Mouse (Mus musculus) adrenal gland, postnatal 14 days (tissue): ENCODE measurements around the gene Sphk1. TPM values are rescaled to one million over a fixed set of nuclear protein-coding genes. Genes with fewer than 3 reads are reported as not detected.

Experiments
- DNase-seq: peaks from one replicate; pipeline ENCODE4 v3.0.0; 2021; ENCODE audit warnings: mixed read lengths
- total RNA-seq: library from RNA; stranded (reverse); gene quantifications from 2 replicates; pipeline ENCODE4 v1.2.3, GENCODE M21; 2021

The Sphk1 gene
- total RNA-seq, 1 experiment from 2014 or later = 2.3 TPM

DNA sequence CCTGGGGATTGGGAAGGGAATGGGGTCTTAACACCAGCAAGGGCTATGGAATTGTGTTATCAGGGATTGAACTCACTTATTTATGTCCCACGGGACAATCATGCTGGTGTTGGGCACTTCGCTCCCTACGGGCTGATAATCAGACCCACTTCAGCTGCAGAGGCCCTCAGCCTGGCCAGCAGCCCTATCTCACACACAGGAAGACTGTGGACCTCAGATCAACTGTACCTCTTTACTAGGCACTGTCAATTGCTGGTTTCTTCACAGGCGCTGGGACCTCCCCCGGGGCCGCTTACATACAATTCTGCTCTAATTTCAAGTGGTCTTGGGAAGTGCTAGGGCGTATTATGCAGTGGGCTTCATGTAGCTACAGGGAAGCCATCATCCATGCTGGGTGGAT is 6.0 kb downstream of the Sphk1 start:
- DNase-seq = no peak

- DNase-seq = no peak
Measured at GRCm38 (mm10) chr11:116537388-116537787, 6.7 kb downstream of the Sphk1 start.

- DNase-seq = no peak
Measured at GRCm38 (mm10) chr11:116538142-116538735, 7.5 kb downstream of the Sphk1 start.

- no peak for DNase-seq
Measured at GRCm38 (mm10) chr11:116541183-116541582, 10.5 kb downstream of the Sphk1 start.

- peak; percentile 58 for DNase-seq
Measured at GRCm38 (mm10) chr11:116543110-116543509, 12.4 kb downstream of the Sphk1 start.

DNA sequence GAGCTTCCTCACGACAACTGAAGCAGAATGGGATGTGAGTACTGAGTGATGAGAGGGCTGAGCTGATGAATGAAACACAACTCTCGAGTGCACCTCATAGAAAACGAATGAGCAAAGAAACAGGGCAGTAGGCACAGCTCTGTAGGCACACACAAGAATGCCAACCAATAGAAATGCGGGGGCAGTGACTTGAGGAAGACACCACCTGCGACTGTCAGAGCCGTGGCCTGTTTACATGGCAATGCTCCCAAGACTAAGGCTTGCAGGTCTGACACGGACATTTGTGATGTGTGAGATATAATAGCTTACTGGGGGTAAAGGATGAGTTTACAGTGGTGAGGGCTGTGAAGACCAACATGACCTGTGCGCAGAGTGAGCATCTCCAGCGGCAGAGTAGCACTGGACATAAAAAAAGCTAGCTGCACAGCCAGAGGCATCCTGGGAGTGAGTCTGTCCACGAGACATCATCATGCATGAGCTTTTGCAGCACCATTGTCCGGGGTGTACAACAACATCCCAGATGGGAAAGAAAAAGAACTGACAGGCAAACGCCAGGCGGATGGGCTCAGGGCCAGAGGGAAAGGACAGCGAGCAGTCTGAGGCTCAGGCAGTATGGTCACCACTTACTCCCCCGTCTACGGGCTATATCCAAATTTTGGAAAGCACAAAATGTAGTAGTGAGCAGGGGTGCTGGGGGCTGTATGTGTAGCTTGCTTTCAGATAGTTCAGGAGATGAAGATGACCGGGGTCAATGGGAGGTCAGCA is 16.8 kb downstream of the Sphk1 start:
- no peak for DNase-seq

- no peak for DNase-seq
Measured at GRCm38 (mm10) chr11:116548780-116549179, 18.1 kb downstream of the Sphk1 start.

DNA sequence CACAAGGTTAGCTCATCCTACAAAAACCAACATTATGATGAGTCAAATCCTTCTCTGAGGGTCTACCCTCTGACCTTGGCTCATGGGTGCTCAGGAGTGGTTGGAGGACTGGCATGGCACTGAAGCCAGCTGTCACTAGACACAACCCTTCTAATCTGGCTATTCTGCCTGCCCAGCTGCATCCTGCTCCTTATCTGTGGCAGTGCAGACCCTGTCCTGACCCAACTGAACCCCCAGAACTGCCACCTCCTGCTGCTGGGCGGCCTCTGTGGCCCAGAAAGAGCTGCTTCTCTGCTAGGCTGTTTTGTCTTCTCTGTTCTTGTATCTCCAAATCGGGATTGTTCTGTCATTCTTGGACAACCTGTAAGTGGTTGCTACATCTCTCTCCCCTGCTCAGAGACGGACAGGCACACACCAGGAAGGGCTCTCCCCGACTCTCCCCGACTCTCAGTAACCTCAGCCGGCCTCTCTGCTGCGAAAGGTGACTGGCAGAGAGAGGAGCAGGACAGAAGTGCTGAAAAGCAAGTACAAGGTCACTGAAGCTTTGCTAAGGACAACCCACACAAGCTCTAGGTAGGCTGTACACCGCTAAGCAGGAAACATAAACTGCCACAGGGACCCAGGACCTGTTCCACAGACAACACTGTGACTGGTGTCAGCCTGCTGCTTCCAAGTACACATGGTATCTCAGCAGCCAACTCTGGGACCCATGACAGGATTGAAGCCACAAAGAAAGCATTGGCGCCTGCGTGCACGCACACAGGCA is 18.7 kb downstream of the Sphk1 start:
- DNase-seq = no peak

GRCm38 (mm10) chr11:116550748-116551147 is 20.0 kb downstream of the Sphk1 start:
- DNase-seq = peak; percentile 46

DNA sequence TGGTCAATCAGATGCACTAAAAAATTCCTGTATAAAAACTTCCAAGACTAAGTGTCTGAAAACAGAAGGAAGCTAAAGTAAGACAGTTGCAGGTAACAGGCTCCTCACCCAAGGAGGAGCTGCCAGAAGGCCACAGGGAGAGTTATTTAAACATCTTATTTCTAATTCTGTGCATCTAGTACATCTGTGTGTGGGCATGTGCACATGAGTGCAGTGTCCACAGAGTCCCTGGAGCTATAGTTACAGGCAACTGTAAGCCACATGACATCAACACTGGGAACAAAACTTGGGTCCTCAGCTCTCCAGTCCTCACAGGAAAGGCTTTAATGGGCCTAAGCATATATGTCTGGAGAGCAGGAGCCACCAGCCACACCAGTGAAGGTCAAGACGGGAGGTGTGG is 21.5 kb downstream of the Sphk1 start:
- DNase-seq = no peak

- DNase-seq = peak; percentile 60
Measured at GRCm38 (mm10) chr11:116554171-116554878, 23.6 kb downstream of the Sphk1 start.

DNA sequence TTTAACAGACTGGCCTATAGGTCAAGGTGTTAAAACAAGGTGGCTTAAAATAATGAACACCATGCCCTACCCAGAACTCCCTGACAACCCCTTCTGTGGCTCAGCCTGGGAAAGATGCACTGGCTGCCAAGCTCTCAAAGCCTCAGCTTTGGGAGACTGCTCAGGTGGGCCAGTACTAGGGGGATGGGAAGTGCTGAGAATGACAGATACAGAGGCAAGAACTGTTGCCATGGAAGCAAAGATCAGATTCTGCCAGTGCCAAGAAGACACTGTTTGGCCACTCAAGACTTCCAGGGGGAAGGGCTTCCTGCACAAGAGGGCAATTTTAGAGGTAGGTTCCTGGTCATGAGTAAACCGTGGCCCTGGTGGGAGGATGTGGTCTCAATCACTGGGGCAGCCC is 24.8 kb downstream of the Sphk1 start:
- DNase-seq = no peak

- DNase-seq = no peak
Measured at GRCm38 (mm10) chr11:116556308-116556707, 25.6 kb downstream of the Sphk1 start.

DNA sequence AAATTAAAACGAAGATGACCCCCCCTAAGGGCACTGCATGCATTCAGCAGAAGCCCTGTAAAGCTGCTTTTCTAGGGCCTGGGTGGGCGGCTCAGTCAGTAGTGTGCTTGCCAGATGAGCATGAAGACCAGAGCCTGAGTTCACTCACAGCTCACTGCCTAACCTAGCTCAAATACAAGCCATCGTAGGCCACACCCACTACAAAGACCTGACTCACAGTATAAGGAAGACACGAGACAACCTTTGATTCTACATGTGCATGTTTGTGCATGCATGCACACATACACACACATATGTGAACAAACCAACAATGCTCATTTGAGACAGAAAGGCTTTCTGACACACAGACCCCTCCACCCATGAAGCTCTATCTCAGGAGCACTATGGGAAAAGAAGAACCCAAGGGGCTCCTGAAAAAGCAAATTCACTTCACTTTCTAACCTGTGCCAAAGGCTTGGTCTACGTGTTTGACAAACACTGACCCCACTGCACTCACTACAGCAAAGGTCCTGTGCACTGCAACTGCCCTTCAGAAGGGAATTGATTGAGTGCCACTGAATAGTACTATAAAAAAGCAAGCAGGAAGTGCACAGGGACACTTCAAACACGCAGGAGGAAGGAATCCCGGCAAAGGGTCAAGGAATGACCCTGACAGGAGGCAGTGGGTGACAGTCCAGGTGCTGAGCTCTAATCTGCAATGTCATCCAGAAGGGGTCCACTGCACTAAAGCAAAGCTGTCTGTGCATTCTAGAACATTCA is 34.7 kb downstream of the Sphk1 start:
- DNase-seq = no peak

DNA sequence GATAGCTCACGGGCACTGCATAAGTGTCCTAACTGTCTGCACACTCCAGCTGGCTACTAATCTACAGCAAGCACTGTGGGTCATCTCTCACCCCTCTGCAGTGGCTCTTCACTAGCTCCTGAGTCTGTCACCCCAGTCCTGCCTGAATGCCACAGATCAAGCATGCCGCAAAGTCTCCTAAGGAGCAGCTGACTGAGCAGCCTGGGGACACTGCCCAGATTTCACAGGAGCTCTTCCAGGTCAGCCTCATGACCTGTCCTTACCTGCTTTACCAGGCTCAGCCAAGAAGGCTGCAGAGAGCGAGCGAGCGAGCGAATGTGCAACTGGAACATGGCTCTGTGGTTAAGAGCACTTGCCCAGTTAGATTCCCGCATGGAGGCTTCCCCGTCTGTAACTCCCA is 36.8 kb downstream of the Sphk1 start:
- no peak for DNase-seq

DNA sequence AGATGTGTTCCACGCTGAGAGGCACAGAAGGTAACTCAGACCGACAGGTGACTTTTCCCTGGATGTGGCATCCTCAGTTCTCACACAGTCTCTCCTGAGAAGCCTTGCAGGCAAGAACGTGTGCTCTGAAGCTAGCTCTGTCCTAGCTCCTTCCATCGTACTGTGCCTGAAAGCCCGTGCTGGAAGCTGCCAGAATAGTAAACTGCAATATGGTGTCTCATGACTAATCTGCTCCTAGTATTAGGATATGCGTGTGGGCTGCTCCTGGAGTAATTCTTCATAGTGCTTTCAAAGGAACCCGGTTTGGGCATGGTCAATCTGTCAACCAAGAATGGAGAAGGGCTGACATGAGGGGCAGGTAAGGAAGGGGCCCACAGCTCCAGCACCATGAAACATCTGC is 40.1 kb downstream of the Sphk1 start:
- DNase-seq = no peak

DNA sequence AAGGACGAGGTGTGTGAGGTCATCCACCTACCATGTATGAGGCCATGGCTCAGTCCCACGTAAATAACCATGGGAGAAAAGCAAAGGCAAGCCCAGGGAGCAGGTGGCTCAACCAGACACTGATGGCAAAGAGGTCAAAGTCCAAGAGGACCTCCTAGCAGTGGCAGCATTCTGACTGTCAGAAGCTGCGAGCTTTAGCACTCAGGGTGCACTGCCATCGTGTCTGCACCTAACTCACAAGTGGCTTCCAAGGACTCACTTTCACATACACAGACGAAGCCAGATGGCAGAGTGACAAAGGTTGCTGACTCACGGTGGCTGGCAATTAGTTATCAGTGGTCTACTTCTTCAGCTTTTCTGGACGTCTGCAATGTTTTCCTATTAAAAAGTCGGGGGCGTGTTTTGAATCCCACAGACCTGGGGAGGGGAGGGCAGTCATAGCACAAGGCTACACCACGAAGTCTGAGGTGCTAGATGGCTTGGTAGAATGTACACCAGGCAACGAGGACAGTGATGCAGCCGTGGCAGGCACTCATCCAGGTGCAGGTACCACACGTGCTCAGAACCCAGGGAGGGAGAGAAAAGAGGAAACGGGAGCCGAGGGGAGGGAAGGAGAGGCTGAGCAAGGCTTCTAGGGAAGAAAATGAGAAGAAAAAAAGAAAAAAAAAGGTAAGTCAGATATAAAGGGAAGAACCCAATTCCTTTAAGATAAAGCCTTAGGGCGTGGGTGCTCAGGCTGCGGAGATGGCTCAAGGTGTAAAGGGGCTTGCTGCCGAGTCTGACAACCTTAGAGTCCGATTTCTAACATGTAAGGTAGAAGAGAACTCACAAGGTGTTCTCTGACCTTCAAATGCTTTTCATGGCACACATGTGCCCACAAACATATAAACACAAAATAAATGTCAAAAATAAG is 41.3 kb downstream of the Sphk1 start:
- DNase-seq = peak; percentile 85

DNA sequence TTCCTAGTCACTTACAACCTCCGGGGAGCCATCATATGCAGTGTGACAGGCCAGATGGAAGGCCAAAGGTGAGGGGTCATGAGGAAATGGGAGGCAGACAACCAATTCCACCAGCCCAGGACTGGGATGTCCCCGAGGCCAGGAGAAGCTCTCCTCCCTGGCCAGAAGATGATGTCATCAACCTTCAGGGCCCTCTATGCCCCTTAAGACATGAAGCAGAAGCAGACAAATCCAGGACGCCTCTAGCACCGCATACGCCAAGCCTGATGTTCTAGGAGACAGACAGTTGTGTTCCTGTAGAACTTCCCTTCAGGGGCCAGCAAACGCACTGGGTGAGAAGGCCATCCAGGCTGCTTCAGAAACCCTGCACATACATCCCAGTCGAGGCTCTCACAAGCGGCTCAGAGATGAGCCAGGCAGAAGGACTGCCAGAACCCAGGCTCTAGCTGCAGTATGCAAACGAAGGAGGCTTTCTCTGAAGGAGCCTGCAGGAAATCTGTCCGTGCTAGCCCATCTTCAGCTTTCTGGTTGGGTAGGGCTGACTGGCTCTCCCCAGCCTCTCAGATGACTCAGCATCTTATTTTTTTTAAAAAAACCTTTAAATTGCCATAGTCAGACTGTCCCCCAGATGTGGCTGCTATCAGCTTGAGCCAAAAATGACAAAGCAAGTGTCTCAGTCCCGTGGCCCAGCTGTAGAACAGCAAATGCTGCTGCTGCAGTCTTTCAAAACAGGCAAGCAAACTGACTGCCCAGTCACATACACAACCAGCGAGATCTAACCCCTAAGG is 42.2 kb downstream of the Sphk1 start:
- DNase-seq = peak; percentile 40

DNA sequence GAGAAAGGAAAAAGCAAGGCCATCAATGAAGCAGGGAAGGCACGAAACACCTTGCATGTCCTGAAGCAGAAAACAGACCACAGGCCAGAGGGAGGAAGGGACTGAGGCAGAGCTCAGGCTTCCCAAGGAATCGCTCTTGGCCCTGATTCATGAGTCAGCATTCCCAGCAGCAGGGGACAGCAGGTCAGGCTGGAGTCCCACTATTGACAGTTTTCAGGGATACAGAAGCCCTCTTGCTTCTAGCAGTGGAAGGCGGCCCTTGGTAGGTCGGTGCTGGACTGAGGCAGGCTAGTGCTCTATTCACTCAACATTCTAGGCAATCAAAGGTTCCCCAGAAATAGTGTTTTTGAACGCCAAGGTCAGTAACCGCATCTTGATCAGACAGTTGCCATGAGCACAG is 43.8 kb downstream of the Sphk1 start:
- no peak for DNase-seq

GRCm38 (mm10) chr11:116574982-116575381 is 44.3 kb downstream of the Sphk1 start:
- DNase-seq = no peak
